Mouse (Mus musculus) adipose tissue, adult 10 weeks (tissue): ENCODE results near the gene Cdc123. TPM values are rescaled to one million over a fixed set of nuclear protein-coding genes. Genes with fewer than 3 reads are reported as not detected.

ENCODE experiments used
- polyA plus RNA-seq: library from polyadenylated mRNA; stranded (reverse); fragments of 350-450 nt; fragmentation: Illumina TruSeq; extraction: RNeasy Lipid Tissue Mini Kit (QIAGEN cat#74804); gene quantifications from one replicate; pipeline ENCODE4 v1.2.3, GENCODE M21; 2014; ENCODE audit warnings: low read depth, low replicate concordance

Gene Cdc123
- polyA plus RNA-seq: 162 TPM

GRCm38 (mm10) chr2:5844873-5845631 lies at the start of gene Cdc123, which contains the start of gene Nudt5:
TSS of gene Cdc123 (minus strand) at chr2:5845164.
TSS of gene Nudt5 (plus strand) at chr2:5845019.

GRCm38 (mm10) chr2:5862834-5863233 lies 17.9 kb upstream of the Cdc123 start, which contains the start of gene Gm13199:
TSS of gene Gm13199 (minus strand) at chr2:5862934.

Other genes with a start within 250 kb of the Cdc123 start
- 2.5 TPM for gene Camk1d, start 130.6 kb downstream of the Cdc123 start, polyA plus RNA-seq
- 33.4 TPM for gene Nudt5, start 145 bp downstream of the Cdc123 start, polyA plus RNA-seq
- gene Gm13199, start 17.8 kb upstream of the Cdc123 start, polyA plus RNA-seq: 1.7 TPM
- gene Sec61a2, start 50.3 kb upstream of the Cdc123 start, polyA plus RNA-seq: 53.0 TPM
- 11.1 TPM for gene Dhtkd1, start 97.6 kb upstream of the Cdc123 start, polyA plus RNA-seq
- 23.3 TPM for gene Upf2, start 106.3 kb upstream of the Cdc123 start, polyA plus RNA-seq